Mouse (Mus musculus) heart, adult 11 months (tissue): ENCODE results near the gene Pi16.
"Not testable (repeated sequence)": the region's sequence is repeated elsewhere in the genome, so short reads cannot be mapped to it uniquely, and the experiment has no call there.

ENCODE experiments used
- DNase-seq: peaks from one replicate; pipeline ENCODE4 v3.0.0; 2022

The Pi16 gene

DNA sequence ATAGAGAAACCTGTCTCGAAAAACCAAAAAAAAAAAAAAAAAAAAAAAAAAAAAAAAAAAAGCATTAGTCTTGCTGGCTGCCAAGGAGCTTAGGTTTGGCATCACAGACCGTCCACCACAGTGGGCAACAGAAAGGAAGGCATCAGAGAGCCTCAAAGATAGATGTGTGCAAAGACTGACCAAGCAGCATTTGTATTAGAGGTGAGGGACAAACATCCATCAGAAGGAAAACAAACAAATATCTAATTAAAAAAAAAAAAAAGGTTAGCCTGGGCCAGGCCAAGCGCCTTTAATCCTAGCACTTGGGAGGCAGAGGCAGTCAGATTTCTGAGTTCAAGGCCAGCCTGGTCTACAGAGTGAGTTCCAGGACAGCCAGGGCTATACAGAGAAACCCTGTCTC lies at the start of gene Pi16:
Gene Pi16 (plus strand): TSS at position 301 of the 400 bp plus-strand sequence.
- DNase-seq = not testable (repeated sequence)

DNA sequence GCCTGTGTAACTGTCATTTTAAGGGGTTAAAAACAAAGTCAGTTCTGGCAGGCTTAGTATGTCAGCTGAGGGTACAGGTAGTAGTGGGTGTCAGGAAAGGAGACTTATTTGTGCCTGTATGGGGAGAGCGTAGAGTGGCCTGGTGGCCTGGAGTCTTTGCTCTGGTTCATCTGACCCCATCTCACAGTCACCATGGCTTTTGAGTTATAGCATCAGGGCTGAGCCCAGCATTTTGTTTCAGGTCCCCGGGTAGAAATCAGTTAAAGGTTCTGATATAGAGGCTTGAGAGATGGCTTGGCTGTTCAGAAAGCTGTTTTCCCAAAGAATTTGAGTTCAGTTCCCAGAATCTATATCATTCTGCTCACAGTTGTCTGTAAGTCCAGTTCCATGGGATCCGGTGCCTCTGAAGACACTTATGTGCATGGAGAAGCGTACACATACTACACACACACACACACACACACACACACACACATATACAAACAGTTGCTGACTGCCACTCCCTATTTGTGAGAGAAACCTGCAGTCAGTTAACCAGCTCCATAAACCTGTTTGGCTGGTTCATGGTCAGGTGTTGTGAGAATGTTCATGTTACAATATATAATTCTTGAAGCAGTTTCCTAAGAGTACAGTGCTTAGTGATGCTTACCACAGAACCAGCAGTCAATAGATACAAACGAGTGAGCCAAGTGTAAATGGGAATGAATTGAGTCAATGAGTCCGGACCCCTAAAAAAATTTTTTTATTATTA lies 49.4 kb upstream of the Pi16 start:
- DNase-seq = peak; percentile 90

DNA sequence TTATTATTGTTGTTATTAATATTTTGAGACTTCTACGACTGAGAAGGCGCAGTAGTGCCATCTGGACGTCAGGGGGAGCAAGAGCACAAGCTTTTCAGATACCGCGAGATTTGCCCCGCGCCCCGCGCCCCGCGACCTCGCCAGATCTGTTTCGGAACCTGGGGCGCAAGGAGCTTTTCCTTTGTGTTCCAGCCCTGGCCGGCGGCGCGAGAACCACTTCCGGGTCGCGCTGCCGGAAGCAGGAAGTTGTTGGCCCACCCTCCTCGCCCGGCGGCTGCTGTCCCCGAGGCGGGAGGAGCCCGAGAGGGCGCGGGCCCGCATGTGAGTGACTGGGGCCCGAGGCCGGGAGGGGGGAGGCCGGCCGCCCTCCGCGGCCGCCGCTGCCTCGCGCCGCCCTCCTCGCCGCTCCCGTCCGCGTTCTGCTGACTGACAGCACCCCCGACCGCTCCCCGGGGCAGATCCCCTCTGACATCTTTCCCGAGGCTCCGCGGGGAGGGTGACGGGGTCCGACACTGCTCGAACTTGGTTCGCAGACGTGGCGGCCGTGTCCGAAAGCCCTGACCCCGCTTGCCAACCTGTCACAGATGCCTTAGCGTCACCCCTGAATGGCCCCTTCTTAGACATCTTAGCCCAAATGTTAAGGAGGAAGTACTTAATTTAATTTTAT lies 48.7 kb upstream of the Pi16 start, which contains the start of gene BC004004:
Gene BC004004 (plus strand): TSS at position 107 of the 667 bp plus-strand sequence.
- DNase-seq = peak; percentile 100

DNA sequence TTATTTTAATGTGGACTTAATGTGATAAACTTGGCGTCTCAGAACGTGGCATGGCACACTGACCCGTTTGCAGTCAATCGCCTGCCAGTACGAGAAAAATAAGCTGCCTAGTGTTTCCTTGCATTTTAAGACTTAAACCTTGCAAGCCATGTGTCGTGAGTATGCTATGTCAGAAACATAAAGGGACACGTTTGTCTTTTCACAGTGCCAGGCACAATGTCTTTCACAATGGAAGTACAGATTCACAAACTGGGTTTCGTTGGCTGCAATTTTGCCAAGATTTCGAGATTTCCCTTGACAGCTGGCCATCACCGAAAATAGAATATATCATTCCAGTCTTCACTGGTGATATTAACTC lies 48.2 kb upstream of the Pi16 start:
- no peak for DNase-seq

DNA sequence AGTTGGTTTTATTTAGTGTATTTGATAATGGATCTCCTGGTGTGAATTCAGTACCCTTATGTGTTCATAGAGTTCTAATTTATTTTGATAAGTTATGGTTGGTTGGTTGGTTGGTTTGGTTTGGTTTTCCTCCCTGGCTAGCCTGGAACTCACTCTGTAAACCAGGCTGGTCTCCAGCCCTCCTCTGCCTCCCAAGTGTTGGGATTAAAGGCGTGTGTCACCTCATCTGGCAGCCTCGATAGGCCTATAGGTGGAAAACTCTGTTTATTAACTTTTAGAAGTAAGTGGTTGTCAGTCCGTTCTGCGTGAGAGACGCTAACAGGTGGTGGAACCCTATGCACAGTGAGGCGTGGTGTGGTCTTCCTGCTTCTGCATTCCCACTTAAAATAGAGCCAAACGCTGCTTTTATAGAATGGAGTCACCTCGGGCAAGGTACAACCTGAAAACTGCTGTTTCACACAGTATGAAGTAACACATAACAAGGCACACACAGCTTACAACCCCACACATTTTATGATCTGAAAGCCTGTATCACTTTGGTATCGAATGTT lies 47.3 kb upstream of the Pi16 start:
- DNase-seq = peak; percentile 84

DNA sequence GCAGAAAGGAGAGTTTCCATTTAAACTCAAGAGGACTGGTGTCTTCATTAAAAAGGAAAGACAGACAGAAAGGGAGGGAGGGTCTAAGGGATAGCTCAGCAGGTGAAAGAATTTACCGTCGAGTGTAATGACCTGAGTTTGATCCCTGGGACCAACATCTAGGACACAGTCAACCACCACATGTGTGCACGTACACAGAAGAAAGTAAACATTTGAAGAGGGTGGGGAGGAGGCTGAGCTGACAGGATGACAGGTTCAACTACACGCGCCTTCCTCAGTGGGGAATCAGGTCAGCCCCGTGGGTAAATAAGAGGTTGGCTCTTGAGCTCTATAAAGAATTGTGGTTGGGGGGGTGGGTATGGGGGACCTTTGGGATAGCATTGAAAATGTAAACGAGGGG lies 44.3 kb upstream of the Pi16 start:
- DNase-seq = no peak

DNA sequence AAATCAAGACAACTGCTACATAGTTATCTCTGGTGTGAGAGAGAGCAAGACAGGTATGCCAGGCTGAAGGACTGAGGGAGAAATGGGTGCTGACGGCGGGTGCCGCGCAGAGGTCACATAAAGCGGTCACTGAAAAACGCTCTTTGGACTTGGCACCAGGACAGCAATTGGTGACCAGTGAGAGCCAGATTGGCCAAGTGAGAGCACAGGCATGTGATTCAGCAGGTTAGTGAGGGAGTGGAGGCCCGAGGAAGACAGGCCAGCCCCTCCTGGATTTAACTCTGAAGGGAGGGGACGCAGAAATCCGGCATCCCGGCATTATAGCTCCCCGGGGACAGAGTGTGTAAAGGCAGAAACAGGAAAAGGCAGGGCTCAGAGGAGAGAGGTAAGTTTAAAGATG lies 43.6 kb upstream of the Pi16 start:
- DNase-seq = peak; percentile 97

DNA sequence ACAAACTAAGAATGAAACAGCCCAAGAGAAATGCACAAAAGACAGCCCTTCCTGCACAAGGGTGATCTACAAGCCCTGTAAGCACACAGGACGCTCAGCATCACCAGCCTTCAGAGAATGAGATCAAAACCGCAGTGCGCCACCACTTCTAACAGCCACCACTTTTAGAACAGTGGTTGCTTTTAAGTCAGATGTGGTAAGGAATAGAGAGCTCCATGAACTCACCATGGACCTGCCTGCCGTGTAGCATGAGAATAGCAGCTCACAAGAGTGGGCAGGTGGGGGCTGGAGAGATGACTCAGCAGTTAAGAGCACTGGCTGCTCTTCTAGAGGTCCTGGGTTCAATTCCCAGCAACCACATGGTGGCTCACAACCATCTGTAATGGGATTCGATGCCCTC lies 37.1 kb upstream of the Pi16 start:
- no peak for DNase-seq

DNA sequence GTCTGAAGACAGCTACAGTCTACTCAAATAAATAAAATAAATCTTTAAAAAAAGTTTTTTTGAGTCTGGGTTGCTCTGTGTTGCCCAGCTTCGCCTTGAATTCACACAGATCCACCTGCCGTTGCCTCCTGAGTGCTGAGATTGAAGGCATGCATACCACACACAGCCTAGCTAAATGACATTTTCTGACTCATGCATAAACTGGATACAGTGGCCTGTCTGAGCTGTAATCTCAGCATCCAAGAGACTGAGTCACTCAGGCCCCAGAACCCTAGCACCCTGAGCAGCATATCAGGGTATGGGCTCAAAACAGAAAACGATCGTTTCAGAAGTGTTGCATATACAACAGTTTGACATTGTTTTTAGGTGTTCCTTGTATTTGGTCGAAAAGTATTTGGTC lies 35.9 kb upstream of the Pi16 start:
- no peak for DNase-seq

DNA sequence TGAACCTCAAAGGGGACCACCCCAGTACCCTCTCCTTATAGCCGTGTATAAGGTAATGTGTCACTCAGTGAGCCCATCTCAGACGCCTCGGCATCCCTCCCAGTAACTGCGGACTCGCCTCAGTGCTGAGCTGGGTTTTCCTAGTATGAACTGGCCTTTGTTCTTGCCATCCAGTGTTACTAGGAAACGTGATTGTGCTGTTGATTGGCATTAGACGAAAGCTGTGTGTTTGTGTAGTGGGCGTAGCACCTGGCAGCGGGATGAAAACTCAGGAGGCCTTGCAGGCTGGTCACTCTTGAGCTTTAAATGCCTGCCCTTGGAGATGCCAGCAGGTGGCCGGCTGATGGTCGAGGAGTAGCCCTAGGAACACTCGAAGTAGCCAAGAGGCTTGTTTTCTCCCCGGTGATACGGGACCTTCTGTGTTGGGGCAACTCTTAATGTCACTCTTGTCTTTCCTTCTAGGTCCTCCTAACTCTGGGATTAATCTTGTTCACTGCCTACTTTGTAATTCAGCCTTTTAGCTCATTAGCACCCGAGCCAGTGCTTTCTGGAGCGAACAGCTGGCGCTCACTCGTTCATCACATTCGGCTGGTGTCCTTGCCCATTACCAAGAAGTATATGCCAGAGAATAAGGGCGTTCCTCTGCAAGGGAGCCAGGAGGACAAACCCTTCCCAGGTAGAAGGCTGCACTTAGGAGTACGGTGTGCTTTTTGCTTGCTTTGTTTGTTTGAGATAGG lies 35.1 kb upstream of the Pi16 start:
- DNase-seq = peak; percentile 84

DNA sequence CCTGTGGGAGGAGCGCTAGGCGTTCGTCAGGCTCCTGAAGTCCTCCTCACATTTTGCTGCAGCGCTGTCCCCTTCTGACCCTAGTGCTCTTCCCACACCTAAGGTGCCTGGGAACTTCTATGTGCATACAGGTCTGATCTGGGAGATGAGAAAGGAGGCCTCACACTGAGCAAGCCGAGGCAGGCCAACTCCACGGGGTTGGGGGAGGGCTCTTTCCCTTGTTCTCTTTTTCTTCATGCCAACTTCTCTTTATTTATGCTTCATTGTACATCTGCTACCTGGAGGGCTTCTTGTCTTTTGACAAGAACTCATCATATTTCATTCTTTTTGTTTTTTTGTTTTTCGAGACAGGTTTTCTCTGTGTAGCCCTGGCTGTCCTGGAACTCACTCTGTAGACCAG lies 25.7 kb upstream of the Pi16 start:
- DNase-seq = no peak

DNA sequence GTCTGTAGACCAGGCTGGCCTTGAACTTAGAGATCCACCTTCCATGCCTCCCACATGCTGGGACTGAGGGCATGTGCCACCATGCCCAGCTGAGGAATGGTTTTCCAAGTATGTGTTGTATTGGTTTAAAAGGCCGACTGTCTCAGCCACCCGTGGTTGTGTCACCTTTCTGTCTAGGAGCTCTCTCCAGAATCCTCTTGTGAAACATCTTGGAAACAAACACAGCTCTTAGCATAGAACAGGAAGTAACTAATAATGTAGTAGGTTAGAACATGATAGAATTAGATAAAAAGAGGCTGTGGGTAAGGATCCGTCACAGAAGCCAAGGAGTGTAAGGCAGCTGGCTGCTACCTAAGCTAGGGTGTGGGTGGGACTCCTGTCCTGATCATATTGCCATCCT lies 24.5 kb upstream of the Pi16 start:
- no peak for DNase-seq

DNA sequence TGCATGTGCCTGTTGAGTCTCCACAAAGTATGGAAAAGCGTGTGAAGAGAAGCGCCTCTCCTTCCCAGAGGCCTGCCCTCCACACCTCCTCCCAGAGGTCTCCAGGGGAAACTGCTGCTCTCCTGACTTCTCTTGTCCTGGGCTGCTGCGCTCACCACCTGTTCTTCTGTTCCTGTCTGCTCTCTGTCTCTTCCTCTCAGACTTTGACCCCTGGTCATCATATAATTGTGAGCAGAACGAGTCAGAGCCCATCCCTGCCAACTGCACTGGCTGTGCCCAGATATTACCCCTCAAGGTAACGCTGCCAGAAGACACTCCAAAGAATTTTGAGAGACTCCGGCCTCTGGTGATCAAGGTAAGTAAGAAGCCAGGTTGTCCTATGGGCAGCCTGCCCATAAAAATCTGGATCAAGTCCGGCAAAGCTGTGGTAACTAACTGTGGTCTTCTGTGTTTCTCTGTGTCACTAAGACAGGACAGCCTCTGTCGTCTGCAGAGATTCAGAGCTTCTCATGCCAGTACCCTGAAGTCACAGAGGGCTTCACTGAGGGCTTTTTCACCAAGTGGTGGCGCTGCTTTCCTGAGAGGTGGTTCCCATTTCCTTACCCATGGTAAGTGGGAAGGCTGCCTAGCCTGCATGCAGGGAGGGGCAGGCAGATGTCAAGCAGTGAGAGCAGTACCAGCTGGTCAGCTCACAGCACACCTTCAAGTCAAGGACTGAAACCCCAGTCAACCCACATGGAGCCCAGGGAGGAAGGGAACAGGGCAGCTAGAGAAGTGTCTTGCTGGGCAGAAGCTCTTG lies 23.5 kb upstream of the Pi16 start:
- DNase-seq = peak; percentile 95

DNA sequence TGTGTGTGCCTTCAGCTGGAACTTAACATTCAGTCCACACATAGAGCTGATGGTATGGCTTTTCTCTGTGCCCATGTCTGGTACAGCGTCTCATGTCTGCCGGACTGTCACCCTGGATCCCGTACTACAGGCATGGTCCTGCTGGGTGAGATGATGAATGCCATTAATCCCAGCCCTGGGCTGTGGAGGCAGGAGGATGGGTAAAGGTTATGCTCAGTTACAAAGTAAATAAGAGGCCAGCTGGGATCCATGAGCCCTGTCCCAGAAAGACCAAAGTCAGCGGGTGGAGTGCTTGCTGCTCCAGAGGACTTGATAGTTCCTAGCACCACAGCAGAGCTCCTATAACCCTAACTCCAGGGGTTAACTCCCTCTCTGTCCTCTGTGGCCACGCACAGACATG lies 21.6 kb upstream of the Pi16 start:
- DNase-seq = peak; percentile 76

DNA sequence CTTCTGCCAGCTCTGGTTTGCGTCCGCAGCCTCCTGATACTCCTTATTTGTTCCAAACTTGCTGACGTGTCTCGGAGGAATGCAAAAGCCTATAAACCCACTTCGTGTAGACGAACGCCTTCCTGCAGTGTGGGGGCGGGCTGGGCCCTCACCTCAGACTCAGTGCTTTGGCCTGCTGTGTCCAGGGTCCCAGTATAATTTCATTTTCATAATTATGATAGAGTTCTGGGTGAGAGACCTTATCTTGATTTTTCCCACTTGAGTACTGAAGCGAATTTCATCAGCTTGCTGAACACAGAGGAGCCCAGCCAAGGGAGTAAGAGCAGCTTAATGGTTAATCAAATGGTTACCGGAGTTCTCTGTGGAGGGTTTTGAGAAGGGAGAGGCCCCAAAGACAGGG lies 20.2 kb upstream of the Pi16 start:
- no peak for DNase-seq

DNA sequence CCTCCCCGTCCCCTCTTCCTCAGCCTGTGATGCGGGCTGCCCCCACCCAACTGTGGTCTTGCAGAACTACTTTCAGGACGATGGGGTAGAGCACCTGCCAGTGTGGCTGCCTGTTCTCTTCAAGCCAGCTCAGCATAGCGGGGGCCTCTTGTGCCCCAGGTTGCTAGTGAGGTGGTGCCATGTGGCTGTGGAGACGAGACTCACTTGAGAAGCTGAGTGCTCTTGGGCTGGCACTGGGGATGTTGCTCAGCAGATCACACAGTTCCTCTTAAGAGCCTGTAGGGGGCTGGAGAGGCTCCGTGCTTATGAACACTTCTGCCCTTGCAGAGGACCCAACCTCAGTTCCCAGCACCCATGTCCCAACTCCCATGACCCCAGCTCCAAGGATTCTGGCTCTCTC lies 19.7 kb upstream of the Pi16 start:
- DNase-seq = peak; percentile 88

DNA sequence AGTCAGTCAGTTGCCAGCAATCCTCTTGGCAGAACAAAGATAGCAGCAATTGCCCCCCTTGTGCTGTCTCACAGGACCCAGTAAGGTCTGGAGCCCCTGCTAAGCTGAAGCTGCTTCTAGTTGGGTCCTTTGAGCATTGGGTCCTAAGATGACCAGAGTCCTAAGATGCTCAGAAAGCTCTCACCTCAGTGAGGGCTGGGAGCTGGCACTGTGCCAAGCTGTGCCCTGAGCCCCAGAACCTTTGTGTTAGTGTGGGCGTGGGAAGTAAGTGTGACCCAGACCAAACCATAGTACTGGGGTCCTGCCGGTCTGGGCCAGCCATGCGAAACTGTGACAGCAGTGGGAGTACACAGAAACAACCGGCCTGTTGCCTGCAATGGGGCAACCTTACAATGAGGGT lies 18.2 kb upstream of the Pi16 start:
- peak; percentile 90 for DNase-seq

DNA sequence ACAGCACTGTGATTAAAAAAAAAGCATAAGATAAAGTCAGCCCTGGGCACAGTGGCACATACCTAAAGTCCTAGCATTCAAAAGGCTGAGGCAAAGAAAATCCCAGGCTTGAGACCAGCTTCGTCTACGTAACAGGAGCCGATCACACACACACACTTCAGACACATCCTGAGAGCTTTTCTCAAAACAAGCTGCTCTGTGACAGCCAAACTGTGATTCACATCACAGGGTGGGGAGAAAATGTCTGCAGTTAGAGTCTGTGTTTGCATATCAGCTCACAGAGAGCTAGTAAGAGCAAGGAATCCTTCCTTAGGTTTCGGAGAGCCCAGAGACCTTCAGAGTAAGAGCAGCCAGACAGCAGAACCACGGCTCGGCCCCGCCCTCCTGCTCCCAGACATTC lies 16.6 kb upstream of the Pi16 start:
- DNase-seq = no peak

DNA sequence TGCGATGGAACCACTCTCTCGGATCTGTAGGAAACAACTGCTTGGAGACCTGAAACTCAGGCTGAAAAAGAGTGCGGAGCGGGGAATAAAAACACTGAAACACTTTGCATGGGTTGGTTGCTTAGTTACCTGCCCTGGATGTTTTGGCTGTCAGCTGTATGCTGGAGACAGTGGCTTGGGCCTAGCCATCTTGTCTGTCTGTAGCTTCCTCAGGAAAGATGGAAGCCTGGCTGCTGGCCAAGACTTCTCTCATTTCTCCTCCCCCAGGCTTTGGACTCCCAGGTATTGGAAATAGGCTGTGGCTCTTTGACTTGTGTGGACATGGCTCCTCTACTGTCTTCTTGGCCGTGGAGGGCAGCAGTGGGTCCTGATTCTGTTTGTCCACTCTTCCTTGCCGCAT lies 16.1 kb upstream of the Pi16 start:
- no peak for DNase-seq

DNA sequence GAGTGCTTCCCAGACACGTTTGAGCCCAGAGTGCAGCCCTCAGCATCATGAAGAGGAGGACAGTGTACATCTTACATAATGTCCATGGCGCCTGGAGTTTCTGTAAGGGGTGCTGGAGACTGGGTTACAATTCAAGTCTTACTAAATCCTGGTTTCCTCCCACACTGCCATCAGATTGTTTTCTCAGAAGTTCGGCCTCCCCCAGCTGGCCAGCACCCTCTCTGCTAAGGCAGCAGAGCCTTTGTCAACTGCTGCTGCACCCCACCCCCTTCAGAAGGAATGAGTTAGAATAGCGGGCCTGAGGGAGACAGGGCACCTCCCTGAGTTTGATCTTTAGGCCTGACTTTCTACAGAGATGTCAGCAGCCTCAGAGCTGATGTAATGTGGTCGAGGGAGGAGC lies 15.3 kb upstream of the Pi16 start:
- DNase-seq = peak; percentile 98

DNA sequence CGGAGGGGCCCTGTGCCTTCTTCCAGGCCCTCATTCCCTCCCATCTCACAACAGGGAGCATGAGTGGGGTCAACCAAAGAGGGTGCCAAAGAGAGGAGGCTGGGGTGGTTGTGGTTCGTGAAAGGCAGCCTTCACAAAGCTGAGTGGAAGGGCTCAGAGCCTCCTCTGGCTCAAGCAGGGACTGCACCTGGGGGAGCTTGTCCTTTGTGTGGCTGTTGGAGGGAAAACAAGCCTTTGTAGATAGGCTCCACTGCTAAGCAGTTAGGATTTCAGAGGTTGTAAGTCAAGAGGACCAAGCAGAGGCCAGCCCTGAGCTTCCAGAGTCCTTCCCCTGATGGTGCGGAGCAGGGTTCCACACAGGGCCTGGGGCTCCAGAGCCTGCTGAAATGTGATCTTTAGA lies 14.4 kb upstream of the Pi16 start:
- DNase-seq = peak; percentile 89

DNA sequence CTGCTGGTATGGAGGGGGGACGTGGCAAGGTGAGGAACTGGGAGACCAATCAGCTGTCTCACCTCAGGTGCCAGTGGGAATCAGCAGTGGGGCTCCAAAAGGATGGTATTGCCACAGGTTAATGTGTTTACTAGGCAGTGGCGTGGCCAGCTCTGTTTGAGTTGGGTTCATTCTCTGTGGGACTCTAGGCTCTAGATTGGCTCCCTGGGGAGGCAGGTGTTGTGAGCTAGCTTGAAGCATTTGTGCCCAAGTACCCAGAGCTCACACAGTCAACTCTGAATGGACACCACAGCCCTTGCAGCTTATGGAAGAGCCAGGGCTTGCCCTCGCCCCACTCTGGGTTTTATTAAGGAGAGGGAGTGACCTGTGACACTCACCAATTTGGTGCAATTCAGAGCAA lies 13.6 kb upstream of the Pi16 start:
- DNase-seq = peak; percentile 93
